Mouse (Mus musculus) mature B cell (primary cell): Measurements from ENCODE around the gene Olfr96.

Experiments used
- in situ Hi-C: fragments of 300-500 bp; cut with MboI; formaldehyde crosslinking; loops from 2 replicates; pipeline ENCODE4 v1.14.3; 2019

Olfr96 gene

DNA sequence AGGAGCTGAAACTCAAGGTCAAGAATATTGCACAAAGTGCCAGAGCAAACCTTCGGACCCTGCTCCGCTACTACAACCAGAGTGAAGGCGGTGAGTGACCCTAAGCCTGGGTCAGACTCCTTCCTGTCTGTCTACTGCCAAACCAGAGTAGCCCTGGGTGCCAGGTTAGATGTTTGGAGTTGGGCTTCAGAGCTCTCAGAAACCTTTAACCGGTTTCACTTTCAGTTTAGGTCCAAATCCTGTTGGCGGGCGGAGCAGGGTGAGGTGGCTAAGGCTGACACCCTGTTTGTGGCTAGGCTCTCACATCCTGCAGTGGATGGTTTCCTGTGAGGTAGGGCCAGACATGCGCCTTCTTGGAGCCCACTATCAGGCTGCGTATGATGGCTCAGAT, 50.8 kb downstream of the Olfr96 start:
- in situ Hi-C loops, result no loop called here

- in situ Hi-C loops, result no loop called here
Observed at GRCm38 (mm10) chr17:37275626-37276248, 55.8 kb downstream of the Olfr96 start.
